In genomic region chr3:94463926-94464578, GRCm38 (mm10) we compare ENCODE assay signal across 9 mouse cellular contexts. TPM values are rescaled to one million over a fixed set of nuclear protein-coding genes. Genes with fewer than 3 reads are reported as not detected.
A peak's percentile ranks its signal among the peaks of the same experiment; 100 is the strongest.
DNase-seq lines count a peak whose midpoint lies in the region; ATAC-seq and TF ChIP-seq lines count a peak whose summit lies in the region.
"Had no signal": no experiment of that assay in that cellular context is flagged by ENCODE, and none has a peak within 500 bp of the region (broad histone marks: within the 10 kb centered on the region; RNA-seq: fewer than 3 reads in every experiment).

No protein-coding gene starts in this region.

- no peak overlapping the region for H3K4me3 ChIP-seq in forebrain, embryonic 16.5 days (replicated peaks; ENCODE audit: low read length)
- no peak overlapping the region for H3K4me3 ChIP-seq in stomach, postnatal 0 days (ENCODE audit: low read depth, low read length)

- no peak for TF ChIP-seq CTCF in stomach, postnatal 0 days (IDR thresholded peaks at IDR 0.05; ENCODE audit: low read depth)

- H3K9ac ChIP-seq in forebrain, embryonic 16.5 days (replicated peaks; ENCODE audit: low read depth, low read length) = 0 out of 2 replicates have a peak overlapping the region, but pooled peaks have one; percentile 23
- no peak overlapping the region; the same call in 1 of the 2 replicates for H3K9ac ChIP-seq in stomach, postnatal 0 days (ENCODE audit: low read length)

- no peak for TF ChIP-seq EP300 in stomach, postnatal 0 days (optimal IDR thresholded peaks at IDR 0.05)

- peak; percentile 70 for ATAC-seq in forebrain, embryonic 16.5 days
- peak; percentile 88 for ATAC-seq in stomach, postnatal 0 days (ENCODE audit: low FRiP score, low TSS enrichment)
- no peak for ATAC-seq in megakaryocyte, adult 5-6 weeks (ENCODE audit: poor library complexity, severe bottlenecking)

- no peak overlapping the region for H3K4me2 ChIP-seq in forebrain, embryonic 16.5 days (ENCODE audit: low read length)
- H3K4me2 ChIP-seq in stomach, postnatal 0 days (replicated peaks; ENCODE audit: low read depth) = no peak overlapping the region

- H3K27ac ChIP-seq in forebrain, embryonic 16.5 days (ENCODE audit: low read length) = peak overlapping the region; percentile 95
- H3K27ac ChIP-seq in stomach, postnatal 0 days (replicated peaks) = no peak overlapping the region

- peak; percentile 36 to 55 for DNase-seq in right cerebral cortex, adult 2 months (ENCODE audit: low spot score in 2 of 2)
- DNase-seq in right cerebral cortex, postnatal 36 days (ENCODE audit: low spot score in 2 of 2) = no peak
- peak; percentile 34 for DNase-seq in lung, postnatal 14 days
- peak; percentile 52 for DNase-seq in stomach, postnatal 0 days (ENCODE audit: low spot score)
- DNase-seq in adrenal gland, postnatal 25 days = no peak
- no peak for DNase-seq in cerebellum, adult 18-20 months

- 20% methylated on average over 11 of the region's 11 CpGs for WGBS in forebrain, embryonic 16.5 days
- 55% methylated on average over 11 of the region's 11 CpGs for WGBS in stomach, postnatal 0 days

- H3K27me3 ChIP-seq in forebrain, embryonic 16.5 days (replicated peaks; ENCODE audit: control insufficient read depth, insufficient read depth, low read length) = no peaks in the 10 kb centered on the region
- H3K27me3 ChIP-seq in stomach, postnatal 0 days (ENCODE audit: control insufficient read depth, insufficient read depth, low read length) = no peaks in the 10 kb centered on the region

- no peaks in the 10 kb centered on the region for H3K9me3 ChIP-seq in forebrain, embryonic 16.5 days (ENCODE audit: control insufficient read depth, low read length)
- H3K9me3 ChIP-seq in stomach, postnatal 0 days (ENCODE audit: control insufficient read depth, low read length) = no peaks in the 10 kb centered on the region

- H3K36me3 ChIP-seq in forebrain, embryonic 16.5 days (ENCODE audit: control insufficient read depth, insufficient read depth) = no peaks in the 10 kb centered on the region
- H3K36me3 ChIP-seq in stomach, postnatal 0 days (ENCODE audit: control insufficient read depth, insufficient read depth, low read length) = no peaks in the 10 kb centered on the region

- peaks cover 28% of the 10 kb centered on the region for H3K4me1 ChIP-seq in forebrain, embryonic 16.5 days (replicated peaks; ENCODE audit: control insufficient read depth, insufficient read depth, low read length)
- H3K4me1 ChIP-seq in stomach, postnatal 0 days (replicated peaks; ENCODE audit: control insufficient read depth, insufficient read depth) = no peaks in the 10 kb centered on the region

RNA-seq across cellular contexts. Expression of gene Celf3, which starts 14.0 kb away (rescaled TPM):
- polyA plus RNA-seq in forebrain, embryonic 16.5 days (2015; fragmentation: Nextera tagmentation; extraction: Ambion mirVana) = 295 and 358 TPM in 2 replicates
- 11.0 and 11.6 TPM in 2 replicates for polyA plus RNA-seq in stomach, postnatal 0 days (2015; fragmentation: Nextera tagmentation; extraction: Ambion mirVana)
- 17.7 and 28.0 TPM in 2 replicates for total RNA-seq in adrenal gland, postnatal 25 days (2021)
- total RNA-seq in megakaryocyte, adult 5-6 weeks (2015) = not detected in 2 replicates
- not detected in 2 replicates for total RNA-seq in megakaryocyte, adult 5-6 weeks (2017)

RNA-seq across cellular contexts. Expression of gene Riiad1, which starts 16.1 kb away (rescaled TPM):
- polyA plus RNA-seq in forebrain, embryonic 16.5 days (2015; fragmentation: Nextera tagmentation; extraction: Ambion mirVana) = 10.6 and 11.7 TPM in 2 replicates
- polyA plus RNA-seq in stomach, postnatal 0 days (2015; fragmentation: Nextera tagmentation; extraction: Ambion mirVana) = 3.2 and 3.5 TPM in 2 replicates
- total RNA-seq in adrenal gland, postnatal 25 days (2021) = 2.2 and 4.0 TPM in 2 replicates
- total RNA-seq in megakaryocyte, adult 5-6 weeks (2015) = 1.1 TPM in 1 of 2 replicates, not detected in the other
- total RNA-seq in megakaryocyte, adult 5-6 weeks (2017) = not detected in 2 replicates
- total RNA-seq: ES-E14 had no signal

RNA-seq across cellular contexts. Expression of gene Oaz3, which starts 20.3 kb away (rescaled TPM):
- polyA plus RNA-seq in forebrain, embryonic 16.5 days (2015; fragmentation: Nextera tagmentation; extraction: Ambion mirVana) = 0.56 and 2.2 TPM in 2 replicates
- 0.21 and 0.28 TPM in 2 replicates for polyA plus RNA-seq in stomach, postnatal 0 days (2015; fragmentation: Nextera tagmentation; extraction: Ambion mirVana)
- not detected in 2 replicates for total RNA-seq in adrenal gland, postnatal 25 days (2021)
- not detected in 2 replicates for total RNA-seq in megakaryocyte, adult 5-6 weeks (2015)
- not detected in 2 replicates for total RNA-seq in megakaryocyte, adult 5-6 weeks (2017)

RNA-seq across cellular contexts. Expression of gene Mrpl9, which starts 20.9 kb away (rescaled TPM):
- polyA plus RNA-seq in forebrain, embryonic 16.5 days (2015; fragmentation: Nextera tagmentation; extraction: Ambion mirVana) = 58.8 and 62.1 TPM in 2 replicates
- polyA plus RNA-seq in stomach, postnatal 0 days (2015; fragmentation: Nextera tagmentation; extraction: Ambion mirVana) = 47.6 and 50.7 TPM in 2 replicates
- total RNA-seq in adrenal gland, postnatal 25 days (2021) = 69.6 and 71.6 TPM in 2 replicates
- total RNA-seq in megakaryocyte, adult 5-6 weeks (2015) = 30.7 and 34.2 TPM in 2 replicates
- total RNA-seq in megakaryocyte, adult 5-6 weeks (2017) = 41.8 and 44.3 TPM in 2 replicates

RNA-seq across cellular contexts. Expression of gene Tdrkh, which starts 51.0 kb away (rescaled TPM):
- polyA plus RNA-seq in forebrain, embryonic 16.5 days (2015; fragmentation: Nextera tagmentation; extraction: Ambion mirVana) = 67.0 and 75.3 TPM in 2 replicates
- polyA plus RNA-seq in stomach, postnatal 0 days (2015; fragmentation: Nextera tagmentation; extraction: Ambion mirVana) = 3.8 and 4.0 TPM in 2 replicates
- total RNA-seq in adrenal gland, postnatal 25 days (2021) = 8.2 and 10.6 TPM in 2 replicates
- total RNA-seq in megakaryocyte, adult 5-6 weeks (2015) = 2.2 and 4.8 TPM in 2 replicates
- total RNA-seq in megakaryocyte, adult 5-6 weeks (2017) = 1.1 and 4.3 TPM in 2 replicates

Comparison
In these comparisons a context has a peak if more than half of its experiments do, and no peak if none do; other contexts are left out.
1. DNase-seq: peak in right cerebral cortex, adult 2 months (2 of 2), lung, postnatal 14 days (single experiment) and stomach, postnatal 0 days (single experiment); none in right cerebral cortex, postnatal 36 days (0 of 2), adrenal gland, postnatal 25 days (single experiment) and cerebellum, adult 18-20 months (0 of 2).
2. RNA of gene Celf3, which starts 14.0 kb away (total RNA-seq): 17.7 to 28.0 TPM in adrenal gland, postnatal 25 days; not detected in megakaryocyte, adult 5-6 weeks; every median in the first group is over 10 times any median in the second.